Mouse (Mus musculus) limb, embryonic 13.5 days (tissue): Measurements from ENCODE around the gene Ddi2. TPM values are rescaled to one million over a fixed set of nuclear protein-coding genes. Genes with fewer than 3 reads are reported as not detected.

ENCODE experiments used
- ATAC-seq: fragments of 200-750 bp; cut with Nextera tagmentation; 2 replicates; pipeline ENCODE4 v1.8.0; 2017; ENCODE audit warnings: low read depth, moderate number of reproducible peaks, moderate TSS enrichment; ENCODE audit not compliant: low FRiP score
- H3K27ac ChIP-seq: fragments of 300-500 bp; sonication (generic); 2 replicates; pipeline ENCODE4 v1.5.1; 2015; ENCODE audit warnings: inconsistent platforms, mild to moderate bottlenecking, moderate library complexity
- H3K27me3 ChIP-seq: fragments of 300-500 bp; sonication (generic); 2 replicates; pipeline ENCODE4 v1.6.1; 2015; ENCODE audit warnings: mild to moderate bottlenecking, inconsistent platforms
- H3K36me3 ChIP-seq: fragments of 300-500 bp; sonication (generic); 2 replicates; pipeline ENCODE4 v1.6.1; 2015; ENCODE audit warnings: inconsistent platforms, mild to moderate bottlenecking, moderate library complexity
- H3K4me1 ChIP-seq: fragments of 300-500 bp; sonication (generic); 2 replicates; pipeline ENCODE4 v1.6.1; 2015; ENCODE audit warnings: inconsistent platforms
- H3K4me2 ChIP-seq: fragments of 300-500 bp; sonication (generic); replicated peaks from 2 replicates; pipeline ENCODE4 v1.6.1; 2015; ENCODE audit warnings: inconsistent platforms, mild to moderate bottlenecking, moderate library complexity
- H3K4me3 ChIP-seq: fragments of 300-500 bp; sonication (generic); 2 replicates; pipeline ENCODE4 v1.5.1; 2015; ENCODE audit warnings: moderate library complexity, mild to moderate bottlenecking, inconsistent platforms
- H3K9ac ChIP-seq: fragments of 300-500 bp; sonication (generic); 2 replicates; pipeline ENCODE4 v1.6.1; 2015; ENCODE audit warnings: mild to moderate bottlenecking, inconsistent platforms
- H3K9me3 ChIP-seq: fragments of 300-500 bp; sonication (generic); 2 replicates; pipeline ENCODE4 v1.6.1; 2016; ENCODE audit warnings: inconsistent platforms
- WGBS: fragments of 180-500 bp; shearing (Covaris S2); methylation state at CpG from one replicate; pipeline ENCODE4 v1.1.7; 2015; 5-methylcytosine and 5-hydroxymethylcytosine counted together
- polyA plus RNA-seq: library from polyadenylated mRNA; unstranded; fragments of >200 nt; fragmentation: Nextera tagmentation; extraction: Ambion mirVana; gene quantifications from 2 replicates; pipeline ENCODE4 v1.2.1, GENCODE M21; 2015

Gene Ddi2
- polyA plus RNA-seq, 1 experiment from 2014 or later, result 23.4 TPM

DNA sequence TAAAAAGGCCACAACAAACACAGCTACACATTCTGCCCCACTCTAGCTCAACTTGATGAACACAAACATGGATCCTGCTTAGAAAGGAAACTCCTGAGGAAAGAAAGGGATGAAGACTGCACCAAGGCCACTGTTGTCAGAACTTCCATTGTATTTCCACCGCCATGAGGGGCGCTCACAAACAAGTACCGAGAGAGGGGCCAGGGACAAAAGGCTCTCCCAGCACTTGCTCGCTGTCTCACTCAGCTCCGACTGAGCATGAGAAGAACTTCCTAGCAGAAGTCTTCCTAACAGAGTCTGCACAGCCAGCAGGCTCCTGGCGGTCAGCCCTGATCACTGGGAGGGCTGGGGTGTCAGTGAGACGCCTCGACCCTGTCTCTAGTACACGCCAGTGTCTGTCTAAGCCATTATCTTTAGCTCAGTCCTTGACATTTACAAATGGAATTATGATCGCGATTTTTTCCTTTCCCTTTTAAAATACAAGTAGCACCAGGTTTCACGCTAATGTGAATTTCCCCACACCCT, 40.5 kb downstream of the Ddi2 start:
- no peaks in the 10 kb centered on the region for H3K27me3 ChIP-seq
- no peak for ATAC-seq
- no peak overlapping the region for H3K9ac ChIP-seq
- no peaks in the 10 kb centered on the region for H3K9me3 ChIP-seq
- no peak overlapping the region for H3K4me3 ChIP-seq
- no peak overlapping the region for H3K27ac ChIP-seq
- H3K36me3 ChIP-seq, result peaks cover 50% of the 10 kb centered on the region
- peaks cover 16% of the 10 kb centered on the region for H3K4me1 ChIP-seq
- H3K4me2 ChIP-seq, result no peak overlapping the region
- WGBS, result 84% methylated on average over 12 of the region's 12 CpGs

DNA sequence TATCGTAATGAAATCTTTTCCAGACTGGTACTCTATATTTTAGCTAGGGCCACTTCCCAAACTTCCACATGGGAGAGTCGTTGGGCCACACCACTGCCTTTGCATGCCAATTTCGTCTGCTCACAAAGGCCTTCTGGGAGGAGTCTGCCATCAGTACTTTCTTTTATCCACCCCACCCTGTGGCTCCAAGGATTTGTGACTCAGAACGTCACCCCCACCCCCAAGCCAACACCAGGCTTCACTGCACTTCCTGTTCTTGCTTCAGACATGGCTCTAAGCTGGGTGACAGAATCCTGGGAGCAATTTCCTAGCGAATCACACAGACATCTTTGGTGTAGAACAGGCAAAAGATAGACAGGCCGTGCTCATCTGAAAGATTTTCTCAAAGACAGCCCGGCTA, 41.5 kb downstream of the Ddi2 start:
- H3K36me3 ChIP-seq, result peaks cover 49% of the 10 kb centered on the region
- peaks cover 16% of the 10 kb centered on the region for H3K4me1 ChIP-seq
- ATAC-seq, result no peak
- H3K4me2 ChIP-seq, result no peak overlapping the region
- no peak overlapping the region for H3K27ac ChIP-seq
- 61% methylated on average over 7 of the region's 7 CpGs for WGBS
- H3K9me3 ChIP-seq, result no peaks in the 10 kb centered on the region
- H3K4me3 ChIP-seq, result no peak overlapping the region
- H3K27me3 ChIP-seq, result no peaks in the 10 kb centered on the region
- H3K9ac ChIP-seq, result no peak overlapping the region; the same call in 1 of the 2 replicates

DNA sequence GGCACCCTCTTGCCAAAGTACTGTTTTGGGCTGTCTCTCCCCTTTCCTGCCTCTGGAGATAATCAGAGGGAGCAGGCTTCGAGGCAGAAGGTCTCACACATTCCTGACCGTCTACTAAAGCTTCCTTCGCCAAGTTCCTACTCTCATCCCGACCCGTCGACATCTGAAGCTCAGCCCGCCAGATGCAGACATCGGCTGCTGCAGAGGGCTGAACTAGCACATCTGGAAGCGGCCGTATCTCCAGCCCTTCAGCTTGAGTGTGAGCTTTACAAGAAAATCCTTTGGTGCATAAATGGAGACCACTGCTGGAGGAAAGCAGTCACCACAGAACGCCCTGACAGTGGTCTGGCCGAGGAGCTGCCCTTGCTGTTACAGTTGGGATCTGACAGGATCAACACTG, 42.3 kb downstream of the Ddi2 start:
- H3K9ac ChIP-seq, result no peak overlapping the region
- H3K27ac ChIP-seq, result no peak overlapping the region; the same call in 1 of the 2 replicates
- ATAC-seq, result no peak
- H3K4me1 ChIP-seq, result peaks cover 16% of the 10 kb centered on the region
- no peaks in the 10 kb centered on the region for H3K27me3 ChIP-seq
- peaks cover 42% of the 10 kb centered on the region for H3K36me3 ChIP-seq
- WGBS, result 34% methylated on average over 12 of the region's 12 CpGs
- no peak overlapping the region for H3K4me2 ChIP-seq
- no peaks in the 10 kb centered on the region for H3K9me3 ChIP-seq
- no peak overlapping the region for H3K4me3 ChIP-seq

DNA sequence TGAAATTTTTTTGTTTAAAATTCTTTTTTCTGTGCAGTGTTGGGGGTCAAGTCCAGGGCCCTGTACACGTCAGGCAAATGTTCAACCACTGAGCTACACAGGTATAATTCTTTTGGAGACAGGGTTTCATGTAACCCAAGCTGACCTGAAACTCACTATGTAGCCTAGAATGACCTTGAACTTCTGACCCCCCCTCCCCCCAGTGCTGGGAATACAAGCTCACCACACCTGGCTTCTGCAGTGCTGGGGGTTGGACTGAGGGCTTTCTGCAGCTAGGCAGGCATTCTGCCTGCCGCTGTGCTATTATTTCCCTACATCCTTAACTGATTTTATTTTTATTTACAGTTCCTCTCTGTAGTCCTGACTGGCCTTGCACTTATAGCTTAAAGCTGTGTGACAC, 44.2 kb downstream of the Ddi2 start:
- no peaks in the 10 kb centered on the region for H3K27me3 ChIP-seq
- H3K4me2 ChIP-seq, result no peak overlapping the region
- peaks cover 25% of the 10 kb centered on the region for H3K36me3 ChIP-seq
- no peak for ATAC-seq
- 66% methylated on average over 2 of the region's 2 CpGs for WGBS
- peaks cover 16% of the 10 kb centered on the region for H3K4me1 ChIP-seq
- H3K9ac ChIP-seq, result no peak overlapping the region
- H3K4me3 ChIP-seq, result no peak overlapping the region
- no peak overlapping the region for H3K27ac ChIP-seq
- H3K9me3 ChIP-seq, result no peaks in the 10 kb centered on the region

GRCm38 (mm10) chr4:141676462-141676979, 46.7 kb downstream of the Ddi2 start:
- Histone ChIP-seq H3K36me3 (0 out of 2 replicates have a peak, but pooled peaks cover 9% of the 10 kb centered on the region), H3K27ac (no peak overlapping the region), H3K4me1 (peaks cover 12% of the 10 kb centered on the region), H3K9ac (no peak overlapping the region), H3K4me2 (no peak overlapping the region), H3K27me3 (no peaks in the 10 kb centered on the region), H3K4me3 (no peak overlapping the region), H3K9me3 (no peaks in the 10 kb centered on the region)
- ATAC-seq, result no peak
- 75% methylated on average over 5 of the region's 5 CpGs for WGBS

GRCm38 (mm10) chr4:141672325-141672724, 50.9 kb downstream of the Ddi2 start:
- Histone ChIP-seq H3K36me3 (0 out of 2 replicates have a peak, but pooled peaks cover 6% of the 10 kb centered on the region), H3K27me3 (no peaks in the 10 kb centered on the region), H3K9me3 (no peaks in the 10 kb centered on the region), H3K4me2 (no peak overlapping the region), H3K4me1 (peaks cover 7% of the 10 kb centered on the region; the same call in 1 of the 2 replicates), H3K27ac (no peak overlapping the region), H3K4me3 (no peak overlapping the region), H3K9ac (no peak overlapping the region)
- ATAC-seq, result no peak
- 76% methylated on average over 13 of the region's 13 CpGs for WGBS

DNA sequence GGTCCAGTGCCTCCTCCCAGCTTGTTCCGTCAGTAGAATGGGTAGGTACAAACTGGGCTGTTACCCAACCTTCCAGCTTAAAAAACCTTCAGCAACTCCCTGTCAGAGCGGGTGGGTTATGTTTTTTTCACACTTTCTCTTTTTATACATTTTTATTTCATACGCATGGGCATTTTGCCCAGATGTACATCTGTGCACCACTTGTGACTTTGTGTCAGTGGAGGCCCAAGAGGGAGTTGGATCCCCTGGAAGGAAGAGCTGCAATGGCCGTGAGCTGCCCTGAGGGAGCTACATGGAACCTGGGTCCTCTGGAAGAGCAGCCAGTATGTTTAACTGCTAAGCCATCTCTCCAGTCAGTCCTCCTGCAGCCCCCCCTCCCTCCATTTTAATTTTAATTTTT, 51.8 kb downstream of the Ddi2 start:
- no peaks in the 10 kb centered on the region for H3K27me3 ChIP-seq
- no peaks in the 10 kb centered on the region for H3K36me3 ChIP-seq
- H3K4me2 ChIP-seq, result no peak overlapping the region
- no peak for ATAC-seq
- H3K4me3 ChIP-seq, result no peak overlapping the region
- H3K27ac ChIP-seq, result no peak overlapping the region
- WGBS, result 58% methylated on average over 4 of the region's 4 CpGs
- no peaks in the 10 kb centered on the region for H3K9me3 ChIP-seq
- H3K4me1 ChIP-seq, result peaks cover 7% of the 10 kb centered on the region; the same call in 1 of the 2 replicates
- H3K9ac ChIP-seq, result no peak overlapping the region

- H3K36me3 ChIP-seq, result no peaks in the 10 kb centered on the region
- no peaks in the 10 kb centered on the region for H3K27me3 ChIP-seq
- H3K9ac ChIP-seq, result no peak overlapping the region
- no peak overlapping the region for H3K27ac ChIP-seq
- H3K4me3 ChIP-seq, result no peak overlapping the region
- no peaks in the 10 kb centered on the region for H3K9me3 ChIP-seq
- WGBS, result 81% methylated on average over 18 of the region's 18 CpGs
- H3K4me2 ChIP-seq, result no peak overlapping the region
- peaks cover 8% of the 10 kb centered on the region for H3K4me1 ChIP-seq
- no peak for ATAC-seq
These were observed 53.1 kb downstream of the Ddi2 start for GRCm38 (mm10) chr4:141669898-141670712.

GRCm38 (mm10) chr4:141664799-141665198, 58.4 kb downstream of the Ddi2 start, which contains the start of gene Plekhm2:
Gene Plekhm2 (minus strand): TSS chr4:141664899.
- H3K27me3 ChIP-seq, result no peaks in the 10 kb centered on the region
- no peaks in the 10 kb centered on the region for H3K9me3 ChIP-seq
- peak within 1 kb of the TSS; percentile 84 for H3K4me3 ChIP-seq
- peak within 1 kb of the TSS; percentile 90 for H3K4me2 ChIP-seq
- peak within 1 kb of the TSS; percentile 52 for H3K27ac ChIP-seq
- ATAC-seq, result no peak
- peaks cover 22% of the 10 kb centered on the region for H3K36me3 ChIP-seq
- peaks cover 21% of the 10 kb centered on the region for H3K4me1 ChIP-seq
- WGBS, result 68% methylated on average over 8 of the region's 8 CpGs
- H3K9ac ChIP-seq, result peak within 1 kb of the TSS; percentile 95

DNA sequence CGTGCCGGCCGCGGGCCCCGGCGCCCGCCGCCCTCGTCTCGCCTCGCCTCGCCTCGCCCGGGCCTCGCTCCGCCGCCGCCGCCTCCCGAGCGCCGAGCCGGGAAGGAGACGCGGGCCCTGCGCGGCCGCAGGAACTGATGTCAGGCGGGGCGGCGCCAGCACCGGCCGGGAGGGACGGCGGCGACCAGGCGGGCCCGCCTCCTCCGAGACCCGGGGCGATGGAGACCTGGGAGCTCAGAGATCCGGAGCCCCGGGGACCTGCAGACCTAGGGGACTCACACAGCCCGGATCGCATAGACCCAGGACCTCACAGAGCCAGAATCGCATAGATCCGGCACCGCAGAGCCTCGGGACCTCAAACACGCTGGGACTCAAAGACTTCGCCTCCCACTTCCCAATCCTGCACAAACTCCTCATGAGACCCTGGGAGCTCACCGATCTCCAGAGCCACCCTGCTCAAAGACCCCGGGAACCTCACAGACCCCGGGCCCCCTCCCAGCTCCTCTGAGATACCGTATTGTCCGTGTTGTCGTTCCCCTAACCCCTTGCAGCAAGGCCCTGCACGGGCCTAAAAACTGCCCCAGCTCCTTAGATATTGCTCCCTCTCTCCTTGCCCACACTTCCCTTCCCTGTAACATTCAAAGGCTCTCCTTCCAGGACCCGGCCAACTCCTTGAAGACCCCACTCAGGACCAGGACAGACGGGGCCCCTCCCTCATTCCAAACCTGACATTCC, 59.0 kb downstream of the Ddi2 start:
- Histone ChIP-seq H3K9ac (peak overlapping the region; percentile 95), H3K27me3 (no peaks in the 10 kb centered on the region), H3K4me1 (peaks cover 21% of the 10 kb centered on the region), H3K4me2 (peak overlapping the region; percentile 90), H3K27ac (peak overlapping the region; percentile 52), H3K9me3 (no peaks in the 10 kb centered on the region), H3K36me3 (peaks cover 29% of the 10 kb centered on the region), H3K4me3 (peak overlapping the region; percentile 84)
- WGBS, result under 1% methylated on average over 60 of the region's 60 CpGs
- peak; percentile 72; the same call in 1 of the 2 replicates for ATAC-seq

DNA sequence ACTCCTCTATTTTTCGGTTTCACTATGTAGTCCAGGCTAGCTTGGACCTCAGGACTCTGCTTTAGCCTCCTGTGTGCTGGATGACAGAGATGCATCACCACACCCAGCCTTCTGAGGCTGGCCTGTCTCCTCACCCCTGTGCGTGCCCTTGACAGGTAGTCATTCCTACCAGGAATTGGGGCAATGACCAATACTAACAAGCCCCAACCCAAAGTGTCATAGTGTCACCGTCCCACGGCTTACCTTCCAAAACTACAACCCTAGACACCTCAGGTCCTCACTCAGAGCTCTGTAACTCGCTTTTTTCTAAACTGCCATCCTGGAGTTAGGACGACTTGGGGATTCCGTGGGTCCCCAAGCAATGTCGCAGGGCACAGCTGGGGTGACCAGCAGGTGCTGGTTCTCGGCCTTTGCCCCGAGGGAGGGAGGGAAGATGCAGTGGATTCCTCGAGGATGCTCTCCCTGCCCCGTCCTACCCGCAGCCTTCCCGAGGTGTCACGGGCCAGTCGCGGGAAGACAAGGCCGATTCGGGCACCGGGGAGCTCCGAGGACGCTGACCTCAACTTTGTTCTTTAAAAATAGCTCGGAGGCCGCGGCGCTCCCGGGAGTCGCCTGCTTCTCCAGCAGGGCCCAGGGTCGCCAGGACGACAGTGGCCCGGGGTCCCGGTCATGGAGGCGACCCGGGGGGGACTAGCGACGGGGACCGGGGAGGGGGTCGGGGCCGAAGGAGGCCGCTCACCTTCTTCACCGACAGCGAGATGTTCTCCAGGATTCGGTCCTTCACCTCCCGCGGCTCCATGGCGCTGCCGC, 59.9 kb downstream of the Ddi2 start:
- Histone ChIP-seq H3K36me3 (peaks cover 37% of the 10 kb centered on the region), H3K27ac (peak overlapping the region; percentile 52; the same call in 1 of the 2 replicates), H3K9ac (peak overlapping the region; percentile 95), H3K4me3 (peak overlapping the region; percentile 84), H3K4me1 (peaks cover 21% of the 10 kb centered on the region), H3K9me3 (no peaks in the 10 kb centered on the region), H3K27me3 (no peaks in the 10 kb centered on the region), H3K4me2 (peak overlapping the region; percentile 90)
- 5% methylated on average over 41 of the region's 47 CpGs for WGBS
- ATAC-seq, result peak; percentile 29; the same call in 1 of the 2 replicates
